Mouse (Mus musculus): ENCODE measurements at regions not wholly inside any gene's neighbourhood (a gene's known extent, or its start where the extent isn't known, plus 50 kb on each side); places are given as distances from the start of the nearest gene placed in this dataset.

DNA sequence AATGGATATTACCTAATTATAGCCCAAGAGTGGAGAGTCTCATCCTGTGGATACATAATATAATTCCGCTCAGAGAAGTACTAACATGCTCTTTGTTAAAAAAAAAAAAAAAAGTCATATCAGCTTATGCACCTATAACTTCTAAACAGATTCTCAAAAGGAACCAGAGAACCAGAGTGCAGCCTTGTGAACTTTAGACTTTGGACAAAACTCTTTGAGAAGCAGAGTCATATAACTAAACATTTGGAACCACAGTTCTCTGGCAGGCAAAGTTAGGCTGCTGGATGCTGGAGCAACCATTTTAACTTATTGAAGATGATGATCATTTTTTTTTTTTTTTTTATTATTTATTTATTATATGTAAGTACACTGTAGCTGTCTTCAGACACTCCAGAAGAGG, 166.9 kb downstream of the Zfp281 start:
- no peak overlapping the region for H3K4me3 ChIP-seq (ENCODE audit: low read length)
- 98% methylated on average over 1 of the region's 1 CpGs for WGBS
- DNase-seq (ENCODE audit: low spot score) = no peak
- no peak overlapping the region for H3K4me2 ChIP-seq (ENCODE audit: low read depth, low read length)
- H3K4me1 ChIP-seq (ENCODE audit: insufficient read depth, low read length) = no peaks in the 10 kb centered on the region
- no peak overlapping the region for H3K27ac ChIP-seq
- no peak overlapping the region for H3K9ac ChIP-seq (replicated peaks; ENCODE audit: low read length)
- no peaks in the 10 kb centered on the region for H3K36me3 ChIP-seq (ENCODE audit: insufficient read depth, low read length)
- H3K9me3 ChIP-seq (ENCODE audit: low read length) = no peaks in the 10 kb centered on the region
- no peaks in the 10 kb centered on the region for H3K27me3 ChIP-seq (ENCODE audit: insufficient read depth, low read length)
- ATAC-seq = no peak
- no peak for TF ChIP-seq CTCF (IDR thresholded peaks at IDR 0.05; ENCODE audit: low read depth)

Small RNA genes in the stretch of these regions (microRNA-seq; reads per million reads assigned to microRNA genes)
- 0 reads per million in 2 experiments for gene Gm22132

Data from hindbrain, postnatal 0 days (tissue).